Mouse (Mus musculus): ENCODE results near the gene Pdxp. TPM values are rescaled to one million over a fixed set of nuclear protein-coding genes. Genes with fewer than 3 reads are reported as not detected.
A peak's percentile ranks its signal among the peaks of the same experiment; 100 is the strongest.

Pdxp gene
- total RNA-seq, 2 experiments from 2014 or later, result 4.0 to 10.6 TPM

DNA sequence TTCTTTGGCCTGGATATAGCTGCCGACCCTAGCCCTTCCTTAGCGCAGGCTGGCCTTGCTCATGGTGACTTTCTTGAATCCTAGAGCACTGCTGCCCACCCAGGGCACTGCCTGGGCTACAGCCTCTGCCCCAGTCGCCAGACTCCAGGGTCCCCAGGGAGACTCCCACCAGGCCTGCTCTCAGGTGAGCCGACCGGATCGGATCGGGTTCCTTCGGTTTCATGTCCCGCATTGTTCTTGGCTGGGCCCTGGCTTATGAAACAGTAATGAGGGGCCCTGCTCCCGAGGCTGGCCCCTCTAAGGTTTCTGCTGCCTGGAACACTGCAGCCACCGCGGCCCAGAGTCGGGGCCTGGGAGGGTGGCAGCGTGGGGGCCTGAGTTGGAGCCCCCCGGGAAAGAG is 43.3 kb downstream of the Pdxp start:
- no peak for ATAC-seq (replicated peaks; ENCODE audit: poor library complexity, severe bottlenecking)

DNA sequence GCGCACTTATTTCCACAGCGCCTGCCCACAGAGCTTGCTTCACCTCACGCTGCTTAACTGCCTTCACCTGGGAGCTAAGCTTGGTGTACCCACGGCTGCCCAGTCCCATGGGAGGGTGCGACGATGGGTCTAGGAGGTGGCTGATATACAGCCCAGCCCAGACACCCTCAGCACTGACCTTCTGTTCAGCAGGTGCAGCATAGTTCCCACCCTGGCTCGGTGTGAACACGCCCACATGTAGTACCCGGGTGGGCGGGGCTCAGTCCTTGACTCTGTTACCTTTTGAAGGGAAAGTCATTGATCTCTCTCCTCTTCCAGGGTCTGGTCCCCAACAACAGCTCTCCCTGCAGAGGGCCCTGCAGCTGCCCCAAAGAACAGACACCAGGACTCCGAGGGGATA is 45.8 kb downstream of the Pdxp start:
- no peak for ATAC-seq (replicated peaks; ENCODE audit: poor library complexity, severe bottlenecking)

DNA sequence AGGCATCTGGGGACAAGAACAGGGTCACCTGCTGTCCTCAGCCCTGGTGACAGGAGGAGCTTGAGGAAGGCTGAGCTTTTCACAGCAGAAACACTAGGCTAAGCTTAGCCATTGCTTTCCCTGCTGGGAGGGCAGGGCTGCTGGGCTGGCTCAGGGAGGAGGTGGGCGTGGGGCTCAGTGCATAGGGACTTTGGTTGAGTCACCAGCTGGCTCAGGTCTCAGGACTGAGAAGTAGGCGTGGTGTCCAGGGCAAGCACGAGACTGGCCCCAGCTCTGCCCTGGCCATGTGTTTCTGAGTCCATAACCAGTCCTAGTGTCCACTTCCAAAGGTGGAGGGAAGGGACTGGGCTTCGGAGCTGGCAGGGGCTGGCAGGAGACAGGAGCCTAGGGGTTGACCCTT is 46.4 kb downstream of the Pdxp start:
- ATAC-seq (replicated peaks; ENCODE audit: poor library complexity, severe bottlenecking), result no peak

DNA sequence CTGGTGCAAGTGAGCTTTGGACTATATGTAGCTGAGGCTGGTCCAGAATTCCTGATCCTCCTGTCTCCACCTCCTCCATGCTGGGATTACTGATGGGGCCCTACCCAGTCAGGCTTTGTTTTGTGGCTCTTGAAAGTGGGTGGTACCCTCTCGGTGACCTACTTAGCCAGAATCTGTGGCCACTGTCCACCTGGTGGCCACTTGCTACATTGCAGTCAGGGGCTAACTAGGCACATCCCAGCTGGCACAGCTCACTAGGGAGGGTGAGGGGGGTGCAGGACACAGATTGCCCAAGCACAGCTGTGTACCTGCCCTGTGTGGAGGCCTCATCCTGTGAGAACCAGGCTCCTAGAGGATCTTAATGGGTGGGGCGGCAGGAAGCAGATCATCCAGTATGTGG is 49.2 kb downstream of the Pdxp start:
- ATAC-seq (replicated peaks; ENCODE audit: poor library complexity, severe bottlenecking), result peak; percentile 80

Other genes starting within 250 kb of the Pdxp start
- not detected in 2 replicates for gene Elfn2, start 195.1 kb upstream of the Pdxp start, total RNA-seq (2014; fragmentation: Nextera tagmentation)
- gene Elfn2, start 195.1 kb upstream of the Pdxp start, total RNA-seq (2017), result not detected in 2 replicates
- 31.2 and 34.9 TPM in 2 replicates for gene Mfng, start 140.4 kb upstream of the Pdxp start, total RNA-seq (2014; fragmentation: Nextera tagmentation)
- 4.5 and 8.2 TPM in 2 replicates for gene Mfng, start 140.4 kb upstream of the Pdxp start, total RNA-seq (2017)
- not detected in 2 replicates for gene Card10, start 110.9 kb upstream of the Pdxp start, total RNA-seq (2014; fragmentation: Nextera tagmentation)
- gene Card10, start 110.9 kb upstream of the Pdxp start, total RNA-seq (2017), result 0.22 TPM in 1 of 2 replicates, not detected in the other
- gene Cdc42ep1, start 71.3 kb upstream of the Pdxp start, total RNA-seq (2014; fragmentation: Nextera tagmentation), result not detected in 2 replicates
- gene Cdc42ep1, start 71.3 kb upstream of the Pdxp start, total RNA-seq (2017), result not detected in 2 replicates
- not detected in 2 replicates for gene Lgals2, start 58.4 kb upstream of the Pdxp start, total RNA-seq (2014; fragmentation: Nextera tagmentation)
- not detected in 2 replicates for gene Lgals2, start 58.4 kb upstream of the Pdxp start, total RNA-seq (2017)
- 46.3 and 48.6 TPM in 2 replicates for gene Gga1, start 36.7 kb upstream of the Pdxp start, total RNA-seq (2014; fragmentation: Nextera tagmentation)
- gene Gga1, start 36.7 kb upstream of the Pdxp start, total RNA-seq (2017), result 13.9 and 17.6 TPM in 2 replicates
- not detected in 2 replicates for gene Gm49510, start 14.3 kb upstream of the Pdxp start, total RNA-seq (2014; fragmentation: Nextera tagmentation)
- gene Gm49510, start 14.3 kb upstream of the Pdxp start, total RNA-seq (2017), result 1.1 TPM in 1 of 2 replicates, not detected in the other
- 58.0 and 70.8 TPM in 2 replicates for gene Sh3bp1, start 14.2 kb upstream of the Pdxp start, total RNA-seq (2014; fragmentation: Nextera tagmentation)
- gene Sh3bp1, start 14.2 kb upstream of the Pdxp start, total RNA-seq (2017), result 19.3 and 29.4 TPM in 2 replicates
- gene Lgals1, start 12.8 kb downstream of the Pdxp start, total RNA-seq (2014; fragmentation: Nextera tagmentation), result 677 and 745 TPM in 2 replicates
- gene Lgals1, start 12.8 kb downstream of the Pdxp start, total RNA-seq (2017), result 746 and 991 TPM in 2 replicates
- 34.4 and 60.8 TPM in 2 replicates for gene Nol12, start 21.0 kb downstream of the Pdxp start, total RNA-seq (2014; fragmentation: Nextera tagmentation)
- 20.1 and 30.7 TPM in 2 replicates for gene Nol12, start 21.0 kb downstream of the Pdxp start, total RNA-seq (2017)
- 44.7 and 55.4 TPM in 2 replicates for gene Triobp, start 33.8 kb downstream of the Pdxp start, total RNA-seq (2014; fragmentation: Nextera tagmentation)
- gene Triobp, start 33.8 kb downstream of the Pdxp start, total RNA-seq (2017), result 20.6 and 32.3 TPM in 2 replicates
- gene H1f0, start 114.5 kb downstream of the Pdxp start, total RNA-seq (2014; fragmentation: Nextera tagmentation), result 10.6 and 17.0 TPM in 2 replicates
- gene H1f0, start 114.5 kb downstream of the Pdxp start, total RNA-seq (2017), result 19.6 and 24.4 TPM in 2 replicates
- 0.73 TPM in 1 of 2 replicates, not detected in the other for gene Galr3, start 128.0 kb downstream of the Pdxp start, total RNA-seq (2014; fragmentation: Nextera tagmentation)
- gene Galr3, start 128.0 kb downstream of the Pdxp start, total RNA-seq (2017), result 0.65 and 2.1 TPM in 2 replicates
- gene Ankrd54, start 149.0 kb downstream of the Pdxp start, total RNA-seq (2014; fragmentation: Nextera tagmentation), result 14.5 and 21.9 TPM in 2 replicates
- 14.0 and 20.8 TPM in 2 replicates for gene Ankrd54, start 149.0 kb downstream of the Pdxp start, total RNA-seq (2017)
- 228 and 235 TPM in 2 replicates for gene Eif3l, start 161.3 kb downstream of the Pdxp start, total RNA-seq (2014; fragmentation: Nextera tagmentation)
- 310 and 312 TPM in 2 replicates for gene Eif3l, start 161.3 kb downstream of the Pdxp start, total RNA-seq (2017)
- 7.6 and 13.5 TPM in 2 replicates for gene Micall1, start 195.0 kb downstream of the Pdxp start, total RNA-seq (2014; fragmentation: Nextera tagmentation)
- gene Micall1, start 195.0 kb downstream of the Pdxp start, total RNA-seq (2017), result 4.1 and 7.1 TPM in 2 replicates
- 60.5 and 134 TPM in 2 replicates for gene Polr2f, start 227.1 kb downstream of the Pdxp start, total RNA-seq (2014; fragmentation: Nextera tagmentation)
- gene Polr2f, start 227.1 kb downstream of the Pdxp start, total RNA-seq (2017), result 91.1 and 113 TPM in 2 replicates
- not detected in 2 replicates for gene 1700088E04Rik, start 227.3 kb downstream of the Pdxp start, total RNA-seq (2014; fragmentation: Nextera tagmentation)
- gene 1700088E04Rik, start 227.3 kb downstream of the Pdxp start, total RNA-seq (2017), result not detected in 2 replicates

Data from granulocyte monocyte progenitor cell, adult 5-6 weeks (primary cell).